Mouse (Mus musculus): Measurements from ENCODE around the gene Babam2. TPM values are rescaled to one million over a fixed set of nuclear protein-coding genes. Genes with fewer than 3 reads are reported as not detected.

Babam2 gene
- polyA plus RNA-seq, 1 experiment from 2014 or later = 50.6 TPM

GRCm38 (mm10) chr5:32029834-32030433 is 332.4 kb downstream of the Babam2 start:
- ATAC-seq (ENCODE audit: insufficient number of reproducible peaks, low FRiP score, low TSS enrichment, low read depth) = no peak
- no peak overlapping the region for H3K4me3 ChIP-seq (replicated peaks)
- H3K4me1 ChIP-seq = no peaks in the 10 kb centered on the region
- no peaks in the 10 kb centered on the region for H3K9me3 ChIP-seq (replicated peaks)
- WGBS = 88% methylated on average over 3 of the region's 3 CpGs
- H3K4me2 ChIP-seq (replicated peaks) = no peak overlapping the region
- H3K27me3 ChIP-seq = no peaks in the 10 kb centered on the region
- no peak overlapping the region for H3K27ac ChIP-seq (replicated peaks)
- no peak overlapping the region for H3K9ac ChIP-seq
- H3K36me3 ChIP-seq = no peaks in the 10 kb centered on the region

- no peaks in the 10 kb centered on the region for H3K27me3 ChIP-seq
- no peak for ATAC-seq (ENCODE audit: insufficient number of reproducible peaks, low FRiP score, low TSS enrichment, low read depth)
- no peak overlapping the region for H3K27ac ChIP-seq (replicated peaks)
- H3K9me3 ChIP-seq (replicated peaks) = no peaks in the 10 kb centered on the region
- no peaks in the 10 kb centered on the region for H3K4me1 ChIP-seq
- H3K4me2 ChIP-seq (replicated peaks) = no peak overlapping the region
- H3K4me3 ChIP-seq (replicated peaks) = no peak overlapping the region
- H3K9ac ChIP-seq = no peak overlapping the region
- no peaks in the 10 kb centered on the region for H3K36me3 ChIP-seq
- 65% methylated on average over 4 of the region's 4 CpGs for WGBS
These were observed 335.7 kb downstream of the Babam2 start for GRCm38 (mm10) chr5:32033185-32033584.

- H3K9ac ChIP-seq = no peak overlapping the region
- H3K4me2 ChIP-seq (replicated peaks) = no peak overlapping the region
- H3K27me3 ChIP-seq = no peaks in the 10 kb centered on the region
- H3K9me3 ChIP-seq (replicated peaks) = no peaks in the 10 kb centered on the region
- no peak for ATAC-seq (ENCODE audit: insufficient number of reproducible peaks, low FRiP score, low TSS enrichment, low read depth)
- no peak overlapping the region for H3K27ac ChIP-seq (replicated peaks)
- H3K4me3 ChIP-seq (replicated peaks) = no peak overlapping the region
- no peaks in the 10 kb centered on the region for H3K4me1 ChIP-seq
- no peaks in the 10 kb centered on the region for H3K36me3 ChIP-seq
These were observed 336.1 kb downstream of the Babam2 start for GRCm38 (mm10) chr5:32033621-32034020.

GRCm38 (mm10) chr5:32034475-32035054 is 337.1 kb downstream of the Babam2 start:
- Histone ChIP-seq H3K4me1 (no peaks in the 10 kb centered on the region), H3K9me3 (replicated peaks) (no peaks in the 10 kb centered on the region), H3K27me3 (no peaks in the 10 kb centered on the region), H3K36me3 (no peaks in the 10 kb centered on the region), H3K4me3 (replicated peaks) (no peak overlapping the region), H3K4me2 (replicated peaks) (no peak overlapping the region), H3K27ac (replicated peaks) (no peak overlapping the region), H3K9ac (no peak overlapping the region)
- no peak for ATAC-seq (ENCODE audit: insufficient number of reproducible peaks, low FRiP score, low TSS enrichment, low read depth)
- WGBS = 86% methylated on average over 8 of the region's 8 CpGs

GRCm38 (mm10) chr5:32035721-32036320 is 338.3 kb downstream of the Babam2 start:
- no peaks in the 10 kb centered on the region for H3K27me3 ChIP-seq
- no peaks in the 10 kb centered on the region for H3K4me1 ChIP-seq
- H3K9me3 ChIP-seq (replicated peaks) = no peaks in the 10 kb centered on the region
- H3K4me2 ChIP-seq (replicated peaks) = no peak overlapping the region
- 54% methylated on average over 7 of the region's 7 CpGs for WGBS
- no peak overlapping the region for H3K27ac ChIP-seq (replicated peaks)
- ATAC-seq (ENCODE audit: insufficient number of reproducible peaks, low FRiP score, low TSS enrichment, low read depth) = no peak
- H3K36me3 ChIP-seq = no peaks in the 10 kb centered on the region
- H3K4me3 ChIP-seq (replicated peaks) = no peak overlapping the region
- no peak overlapping the region for H3K9ac ChIP-seq

GRCm38 (mm10) chr5:32036896-32037295 is 339.4 kb downstream of the Babam2 start:
- no peak for ATAC-seq (ENCODE audit: insufficient number of reproducible peaks, low FRiP score, low TSS enrichment, low read depth)
- 52% methylated on average over 2 of the region's 2 CpGs for WGBS
- Histone ChIP-seq H3K9ac (no peak overlapping the region), H3K4me1 (no peaks in the 10 kb centered on the region), H3K36me3 (no peaks in the 10 kb centered on the region), H3K4me2 (replicated peaks) (no peak overlapping the region), H3K4me3 (replicated peaks) (no peak overlapping the region), H3K27ac (replicated peaks) (no peak overlapping the region), H3K27me3 (no peaks in the 10 kb centered on the region), H3K9me3 (replicated peaks) (no peaks in the 10 kb centered on the region)

- H3K9ac ChIP-seq = no peak overlapping the region
- H3K4me2 ChIP-seq (replicated peaks) = no peak overlapping the region
- 68% methylated on average over 4 of the region's 4 CpGs for WGBS
- no peak for ATAC-seq (ENCODE audit: insufficient number of reproducible peaks, low FRiP score, low TSS enrichment, low read depth)
- 0 out of 2 replicates have a peak overlapping the region, but pooled peaks have one; percentile 28 for H3K27ac ChIP-seq (replicated peaks)
- H3K9me3 ChIP-seq (replicated peaks) = no peaks in the 10 kb centered on the region
- H3K4me3 ChIP-seq (replicated peaks) = no peak overlapping the region
- H3K4me1 ChIP-seq = no peaks in the 10 kb centered on the region
- no peaks in the 10 kb centered on the region for H3K36me3 ChIP-seq
- H3K27me3 ChIP-seq = no peaks in the 10 kb centered on the region
These were observed 340.1 kb downstream of the Babam2 start for GRCm38 (mm10) chr5:32037546-32037945.

GRCm38 (mm10) chr5:32038994-32039393 is 341.5 kb downstream of the Babam2 start:
- peaks cover 5% of the 10 kb centered on the region; the same call in 1 of the 2 replicates for H3K4me1 ChIP-seq
- ATAC-seq (ENCODE audit: insufficient number of reproducible peaks, low FRiP score, low TSS enrichment, low read depth) = no peak
- H3K9ac ChIP-seq = no peak overlapping the region
- no peaks in the 10 kb centered on the region for H3K27me3 ChIP-seq
- H3K9me3 ChIP-seq (replicated peaks) = no peaks in the 10 kb centered on the region
- H3K4me3 ChIP-seq (replicated peaks) = no peak overlapping the region
- no peaks in the 10 kb centered on the region for H3K36me3 ChIP-seq
- no peak overlapping the region for H3K4me2 ChIP-seq (replicated peaks)
- no peak overlapping the region for H3K27ac ChIP-seq (replicated peaks)

- Histone ChIP-seq H3K9me3 (replicated peaks) (no peaks in the 10 kb centered on the region), H3K4me1 (peaks cover 6% of the 10 kb centered on the region; the same call in 1 of the 2 replicates), H3K4me2 (replicated peaks) (no peak overlapping the region), H3K27ac (replicated peaks) (no peak overlapping the region), H3K36me3 (no peaks in the 10 kb centered on the region), H3K9ac (no peak overlapping the region), H3K27me3 (no peaks in the 10 kb centered on the region), H3K4me3 (replicated peaks) (no peak overlapping the region)
- ATAC-seq (ENCODE audit: insufficient number of reproducible peaks, low FRiP score, low TSS enrichment, low read depth) = no peak
- WGBS = 83% methylated on average over 3 of the region's 3 CpGs
These were observed 342.0 kb downstream of the Babam2 start for GRCm38 (mm10) chr5:32039511-32039910.

GRCm38 (mm10) chr5:32043153-32043552 is 345.7 kb downstream of the Babam2 start:
- 52% methylated on average over 7 of the region's 7 CpGs for WGBS
- ATAC-seq (ENCODE audit: insufficient number of reproducible peaks, low FRiP score, low TSS enrichment, low read depth) = no peak

GRCm38 (mm10) chr5:32043996-32044395 is 346.5 kb downstream of the Babam2 start:
- Histone ChIP-seq H3K36me3 (no peaks in the 10 kb centered on the region), H3K4me2 (replicated peaks) (no peak overlapping the region), H3K27ac (replicated peaks) (peak overlapping the region; percentile 36; the same call in 1 of the 2 replicates), H3K4me1 (peaks cover 6% of the 10 kb centered on the region; the same call in 1 of the 2 replicates), H3K9me3 (replicated peaks) (no peaks in the 10 kb centered on the region), H3K9ac (no peak overlapping the region), H3K27me3 (no peaks in the 10 kb centered on the region), H3K4me3 (replicated peaks) (no peak overlapping the region)
- no peak for ATAC-seq (ENCODE audit: insufficient number of reproducible peaks, low FRiP score, low TSS enrichment, low read depth)

More at GRCm38 (mm10) chr5:32043153-32043552, 345.7 kb downstream of the Babam2 start:
- no peak overlapping the region for H3K4me3 ChIP-seq (replicated peaks)
- H3K27ac ChIP-seq (replicated peaks) = peak overlapping the region; percentile 36; the same call in 1 of the 2 replicates
- no peaks in the 10 kb centered on the region for H3K9me3 ChIP-seq (replicated peaks)
- no peak overlapping the region for H3K9ac ChIP-seq
- H3K4me1 ChIP-seq = peaks cover 6% of the 10 kb centered on the region; the same call in 1 of the 2 replicates
- no peaks in the 10 kb centered on the region for H3K27me3 ChIP-seq
- no peaks in the 10 kb centered on the region for H3K36me3 ChIP-seq
- H3K4me2 ChIP-seq (replicated peaks) = no peak overlapping the region

Measured in embryonic facial prominence, embryonic 15.5 days (tissue).